Mouse (Mus musculus) testis, adult 2 months (tissue): ENCODE results near the gene Zfyve27.

Source experiments
- CTCF ChIP-seq: fragments of 200-500 bp; IDR thresholded peaks from 2 replicates; pipeline ENCODE4 v1.5.1; 2012; ENCODE audit warnings: low read depth, mild to moderate bottlenecking, inconsistent platforms, low read length, moderate library complexity; ENCODE audit not compliant: control insufficient read depth, insufficient read depth, insufficient replicate concordance
- POLR2A ChIP-seq: fragments of 200-500 bp; IDR thresholded peaks from 2 replicates; pipeline ENCODE4 v1.6.1; 2012; ENCODE audit warnings: low read depth, mild to moderate bottlenecking, inconsistent platforms, low read length, moderate library complexity; ENCODE audit not compliant: control insufficient read depth

DNA sequence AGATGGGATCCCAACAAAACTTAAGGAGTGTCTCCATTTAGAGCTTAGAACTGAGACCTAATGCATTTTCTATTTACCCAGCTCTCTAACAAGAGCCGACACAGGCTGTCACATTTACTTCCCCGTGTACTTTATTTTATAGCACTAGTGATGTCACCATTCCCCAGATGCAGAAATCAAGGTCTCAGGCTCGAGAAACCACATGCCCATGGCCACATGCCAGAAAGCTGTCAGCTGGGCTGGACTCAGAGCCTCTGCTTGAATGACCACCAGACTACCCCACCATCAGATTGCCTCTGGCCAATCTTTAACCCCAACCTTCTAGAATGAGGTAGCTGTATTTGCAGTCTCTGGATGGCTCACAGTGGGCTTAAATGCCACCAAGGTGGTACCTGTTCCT lies 79.7 kb downstream of the Zfyve27 start:
- no peak for TF ChIP-seq CTCF
- TF ChIP-seq POLR2A = no peak
